Mouse (Mus musculus): ENCODE results near the gene Kiz. TPM values are rescaled to one million over a fixed set of nuclear protein-coding genes. Genes with fewer than 3 reads are reported as not detected.

Gene Kiz
- total and polyA plus RNA-seq, 3 experiments: 8.2 to 13.1 TPM; not detected in 1

DNA sequence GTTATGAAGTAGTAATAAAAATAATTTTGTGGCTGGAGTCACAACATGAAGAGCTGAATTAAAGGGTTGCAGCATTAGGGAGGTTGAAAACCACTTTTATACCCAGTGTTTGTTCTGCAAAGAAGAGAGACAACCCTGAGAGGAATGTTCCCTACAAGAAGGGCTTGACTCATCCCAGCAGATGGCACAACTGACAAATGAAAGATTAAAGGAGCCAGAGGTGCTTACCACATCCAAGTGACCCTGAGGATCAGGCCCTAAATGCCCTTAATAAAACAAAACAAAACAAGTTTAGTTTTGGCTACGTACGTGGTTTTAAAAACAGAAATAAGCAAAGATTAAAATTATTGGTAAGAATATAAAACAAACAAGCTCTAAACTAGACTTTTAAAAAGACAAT is 129.2 kb downstream of the Kiz start:
- H3K9ac ChIP-seq (ENCODE audit: control insufficient read depth, low read depth, low read length, poor library complexity, severe bottlenecking): no peak overlapping the region
- H3K4me1 ChIP-seq (ENCODE audit: control insufficient read depth in 1 of 2, insufficient read depth in 2 of 2, low read length in 2 of 2): peaks cover 2 to 11% of the 10 kb centered on the region in 2 experiments; a peak in 2 of 4 replicates
- H3K79me2 ChIP-seq (ENCODE audit: control insufficient read depth, insufficient read depth, low read length, poor library complexity): no peaks in the 10 kb centered on the region
- no peak for DNase-seq (ENCODE audit: low read depth, low spot score)
- no peaks in the 10 kb centered on the region; a peak in 1 of 4 replicates for H3K27me3 ChIP-seq (ENCODE audit: control insufficient read depth in 1 of 2, insufficient read depth in 2 of 2, low read length in 2 of 2)
- no peaks in the 10 kb centered on the region for H3K9me3 ChIP-seq (replicated peaks; ENCODE audit: insufficient read depth, low read length)
- no peak overlapping the region for H3K4me3 ChIP-seq (ENCODE audit: control insufficient read depth in 1 of 2, insufficient read depth in 1 of 2, low read depth in 2 of 2, low read length in 2 of 2)
- H3K36me3 ChIP-seq (ENCODE audit: control insufficient read depth in 1 of 2, insufficient read depth in 2 of 2, low read length in 2 of 2): peaks cover 0 to 10% of the 10 kb centered on the region in 2 experiments; a peak in 2 of 4 replicates
- TF ChIP-seq USF1 (IDR thresholded peaks at IDR 0.05; ENCODE audit: low read depth, low read length) (no peak), BHLHE40 (IDR thresholded peaks at IDR 0.05; ENCODE audit: borderline replicate concordance, low read depth, low read length) (no peak), MYC (IDR thresholded peaks at IDR 0.05; ENCODE audit: low read depth, low read length) (no peak), MYB (IDR thresholded peaks at IDR 0.05; ENCODE audit: low read depth, low read length) (no peak), EP300 (IDR thresholded peaks at IDR 0.05; ENCODE audit: low read depth in 1 of 2, low read length in 2 of 2) (no peak), UBTF (IDR thresholded peaks at IDR 0.05; ENCODE audit: borderline replicate concordance, insufficient read depth, low read depth, low read length) (no peak), HCFC1 (IDR thresholded peaks at IDR 0.05; ENCODE audit: low read depth, low read length) (no peak), KAT2A (conservative IDR thresholded peaks at IDR 0.05; ENCODE audit: low read depth, low read length) (no peak), MXI1 (IDR thresholded peaks at IDR 0.05; ENCODE audit: low read depth, low read length) (no peak), MEF2A (IDR thresholded peaks at IDR 0.05; ENCODE audit: extremely low read depth, insufficient replicate concordance, low read depth, low read length, poor library complexity, severe bottlenecking) (no peak), RAD21 (IDR thresholded peaks at IDR 0.05; ENCODE audit: low read depth, low read length) (no peak), SMC3 (IDR thresholded peaks at IDR 0.05; ENCODE audit: low read depth, low read length) (no peak), MAZ (IDR thresholded peaks at IDR 0.05; ENCODE audit: low read depth, low read length) (no peak), CTCF (IDR thresholded peaks at IDR 0.05 in 2 of 3, conservative IDR thresholded peaks at IDR 0.05 in 1 of 3; ENCODE audit: control insufficient read depth in 1 of 3, insufficient read depth in 1 of 3, low read depth in 2 of 3, low read length in 3 of 3, poor library complexity in 1 of 3, severe bottlenecking in 1 of 3) (no peak), POLR2A (IDR thresholded peaks at IDR 0.05; ENCODE audit: control insufficient read depth in 1 of 2, insufficient read depth in 1 of 2, low read depth in 1 of 2, low read length in 2 of 2, poor library complexity in 1 of 2) (no peak), ETS1 (IDR thresholded peaks at IDR 0.05; ENCODE audit: low read depth, low read length) (no peak), GABPA (IDR thresholded peaks at IDR 0.05; ENCODE audit: low read depth, low read length) (no peak)
- H3K27ac ChIP-seq (ENCODE audit: control insufficient read depth, low read depth, low read length): no peak overlapping the region

DNA sequence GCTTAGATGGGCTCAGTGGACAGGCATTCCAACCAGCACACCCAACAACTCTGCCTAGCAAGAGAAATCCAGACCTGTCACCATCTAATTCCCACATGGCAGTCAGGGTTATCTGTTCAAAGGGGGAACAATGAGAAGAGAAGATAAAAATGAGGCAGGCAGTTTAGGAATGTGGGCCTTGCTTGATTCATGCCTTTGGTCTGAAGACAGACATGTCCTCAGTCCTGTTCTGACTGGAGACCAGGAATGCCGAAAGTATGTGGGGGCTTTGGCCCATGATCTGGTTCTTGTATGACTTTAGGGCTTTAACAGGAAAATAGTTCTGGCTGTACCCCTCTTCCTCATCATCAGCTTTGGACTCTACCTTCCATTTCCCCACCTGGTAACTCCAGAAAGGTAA is 130.1 kb downstream of the Kiz start:
- Histone ChIP-seq H3K79me2 (ENCODE audit: control insufficient read depth, insufficient read depth, low read length, poor library complexity) (no peaks in the 10 kb centered on the region), H3K9me3 (replicated peaks; ENCODE audit: insufficient read depth, low read length) (no peaks in the 10 kb centered on the region), H3K27me3 (ENCODE audit: control insufficient read depth in 1 of 2, insufficient read depth in 2 of 2, low read length in 2 of 2) (no peaks in the 10 kb centered on the region), H3K9ac (ENCODE audit: control insufficient read depth, low read depth, low read length, poor library complexity, severe bottlenecking) (no peak overlapping the region), H3K27ac (ENCODE audit: control insufficient read depth, low read depth, low read length) (no peak overlapping the region), H3K4me3 (ENCODE audit: control insufficient read depth in 1 of 2, insufficient read depth in 1 of 2, low read depth in 2 of 2, low read length in 2 of 2) (no peak overlapping the region), H3K36me3 (ENCODE audit: control insufficient read depth in 1 of 2, insufficient read depth in 2 of 2, low read length in 2 of 2) (peaks cover 0 to 10% of the 10 kb centered on the region in 2 experiments; a peak in 2 of 4 replicates), H3K4me1 (ENCODE audit: control insufficient read depth in 1 of 2, insufficient read depth in 2 of 2, low read length in 2 of 2) (peaks cover 2 to 11% of the 10 kb centered on the region in 2 experiments; a peak in 2 of 4 replicates)
- no peak for DNase-seq (ENCODE audit: low read depth, low spot score)
- TF ChIP-seq NRF1 (IDR thresholded peaks at IDR 0.05; ENCODE audit: insufficient read depth, low read depth, low read length, poor library complexity, severe bottlenecking): no peak
- no peak for TF ChIP-seq MYC (IDR thresholded peaks at IDR 0.05; ENCODE audit: low read depth, low read length)
- no peak for TF ChIP-seq E2F4 (IDR thresholded peaks at IDR 0.05; ENCODE audit: borderline replicate concordance, low read depth, low read length)
- TF ChIP-seq POLR2AphosphoS2 (IDR thresholded peaks at IDR 0.05; ENCODE audit: low read length): no peak
- TF ChIP-seq MYB (IDR thresholded peaks at IDR 0.05; ENCODE audit: low read depth, low read length): no peak
- TF ChIP-seq CTCF (IDR thresholded peaks at IDR 0.05 in 2 of 3, conservative IDR thresholded peaks at IDR 0.05 in 1 of 3; ENCODE audit: control insufficient read depth in 1 of 3, insufficient read depth in 1 of 3, low read depth in 2 of 3, low read length in 3 of 3, poor library complexity in 1 of 3, severe bottlenecking in 1 of 3): no peak

Data from MEL (cell line).